Mouse (Mus musculus) naive thymus-derived CD4-positive, alpha-beta T cell, adult 2 months (primary cell): Measurements from ENCODE around the gene Gm10770.
"Not testable (repeated sequence)": the region's sequence is repeated elsewhere in the genome, so short reads cannot be mapped to it uniquely, and the experiment has no call there.

ENCODE experiments used
- DNase-seq: peaks from one replicate; pipeline ENCODE4 v3.0.0-alpha.2; 2011; ENCODE audit warnings: low read depth

The Gm10770 gene

DNA sequence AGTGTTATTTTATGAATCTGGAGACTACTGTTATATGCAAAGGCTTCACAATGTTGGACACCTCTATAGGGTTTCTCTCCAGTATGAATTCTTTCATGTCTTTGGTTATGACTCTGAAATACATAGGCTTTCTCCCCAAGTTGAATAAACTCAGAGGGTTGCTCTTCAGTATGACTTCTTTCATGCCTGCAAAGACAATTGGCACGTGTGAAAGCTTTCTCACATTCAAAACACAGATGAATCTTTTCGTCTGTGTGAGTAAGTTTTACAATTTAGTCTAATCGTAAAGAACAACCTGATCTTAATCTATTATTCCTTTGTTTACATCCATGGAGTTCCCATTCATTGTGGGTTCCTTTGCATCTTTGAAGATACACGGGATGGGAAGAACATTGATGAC, at the start of gene Gm10770:
Gene Gm10770 (minus strand): TSS at position 101 of the 400 bp plus-strand sequence.
- not testable (repeated sequence) for DNase-seq

DNA sequence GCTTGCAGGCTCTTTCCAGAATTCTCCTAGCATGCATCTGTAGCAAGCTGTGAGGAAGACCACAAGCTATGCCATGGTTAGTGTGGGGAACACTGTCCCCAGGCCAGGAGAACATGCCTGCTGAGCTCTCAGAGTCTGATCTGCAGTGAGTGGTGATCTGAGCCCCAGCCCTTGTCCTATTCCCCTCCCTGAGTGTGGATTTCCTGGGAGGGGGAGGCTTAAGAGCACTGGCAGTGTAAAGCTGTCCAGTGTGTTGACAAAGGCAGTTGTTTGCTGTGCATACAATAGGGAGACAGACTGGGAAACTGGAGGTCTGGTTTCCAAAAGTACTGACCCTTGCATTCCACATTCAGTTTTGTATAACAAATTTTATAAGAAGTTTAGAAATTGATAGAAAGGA, 43.8 kb upstream of the Gm10770 start:
- not testable (repeated sequence) for DNase-seq

DNA sequence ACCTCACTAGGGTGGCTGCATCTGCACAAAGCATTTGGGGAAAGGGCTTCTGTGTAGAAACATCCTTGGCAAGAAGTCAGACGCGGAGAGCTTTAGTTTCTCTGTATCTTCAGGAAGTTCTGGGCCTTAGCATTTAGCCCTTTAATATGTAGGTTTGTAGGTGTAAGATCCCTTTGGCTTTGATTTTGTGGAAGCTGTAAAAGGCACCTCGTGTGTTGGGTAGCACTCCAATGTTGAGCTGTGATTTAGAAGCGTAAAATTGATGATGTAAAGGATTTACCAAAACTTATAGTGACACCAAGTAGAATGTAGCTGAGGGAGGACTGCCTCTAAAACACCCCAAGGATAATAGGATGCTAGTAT, 38.9 kb upstream of the Gm10770 start:
- DNase-seq, result not testable (repeated sequence)

DNA sequence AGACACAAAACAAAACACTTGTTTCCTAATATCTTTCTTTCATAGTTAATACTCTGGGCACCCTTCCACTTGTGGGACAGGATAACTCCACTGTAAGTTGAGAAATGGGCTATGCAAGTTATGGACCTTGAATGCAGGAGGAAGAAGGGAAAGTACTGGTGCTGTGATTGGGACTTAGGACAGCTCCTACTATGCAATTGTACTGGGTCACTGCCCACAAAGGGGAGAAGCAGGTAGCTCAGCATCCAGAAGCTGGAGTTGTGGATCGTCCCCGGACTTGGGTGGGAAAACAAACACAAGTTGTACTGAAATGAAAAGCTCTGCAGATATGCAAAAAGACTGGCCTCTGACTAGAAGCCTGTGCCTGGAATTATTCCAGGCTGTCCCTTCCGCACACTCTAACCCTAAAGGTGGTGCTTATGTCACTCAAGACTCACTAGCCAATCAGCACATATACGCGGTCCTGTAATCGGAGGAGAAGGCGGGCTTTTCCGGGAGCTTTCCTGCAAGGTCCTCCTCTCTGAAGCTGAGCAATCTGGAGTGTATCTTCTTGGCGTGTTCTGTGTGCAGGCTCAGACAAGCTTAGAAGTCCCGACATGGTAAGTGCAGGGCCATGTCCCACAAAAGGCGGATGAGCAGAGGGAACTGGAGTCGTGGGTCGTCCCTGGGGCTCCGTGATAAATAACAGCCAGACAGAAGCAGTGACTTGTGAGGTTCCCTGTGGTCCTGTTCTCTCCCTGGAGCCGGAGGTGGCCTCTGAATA, 38.3 kb upstream of the Gm10770 start, which contains the start of gene Zfp937:
Gene Zfp937 (plus strand): TSS at position 474 of the 763 bp plus-strand sequence.
- peak; percentile 14 for DNase-seq

DNA sequence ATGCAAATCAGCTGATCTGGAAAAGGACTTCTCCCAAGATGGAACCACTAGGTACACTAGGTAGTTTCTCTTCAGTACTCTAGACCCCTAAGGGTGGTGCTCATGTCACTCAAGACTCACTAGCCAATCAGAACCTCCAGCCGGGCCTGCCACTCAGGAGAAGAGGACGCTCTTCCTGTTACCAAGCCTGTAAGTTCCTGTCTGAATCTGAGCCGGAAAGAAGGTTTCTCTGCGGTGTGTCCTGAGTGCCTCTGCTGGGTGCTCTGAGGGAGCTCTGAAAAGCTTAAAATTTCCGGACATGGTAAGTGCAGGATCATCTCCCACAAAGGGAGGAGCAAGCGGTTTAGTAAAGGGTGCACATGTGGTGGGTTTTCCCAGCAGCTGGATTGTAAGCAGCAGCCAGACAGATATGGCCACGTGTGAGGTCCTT, 2.1 kb upstream of the Gm10770 start, which contains the start of gene Gm14139:
Gene Gm14139 (plus strand): TSS at position 186 of the 430 bp plus-strand sequence.
- DNase-seq, result not testable (repeated sequence)

DNA sequence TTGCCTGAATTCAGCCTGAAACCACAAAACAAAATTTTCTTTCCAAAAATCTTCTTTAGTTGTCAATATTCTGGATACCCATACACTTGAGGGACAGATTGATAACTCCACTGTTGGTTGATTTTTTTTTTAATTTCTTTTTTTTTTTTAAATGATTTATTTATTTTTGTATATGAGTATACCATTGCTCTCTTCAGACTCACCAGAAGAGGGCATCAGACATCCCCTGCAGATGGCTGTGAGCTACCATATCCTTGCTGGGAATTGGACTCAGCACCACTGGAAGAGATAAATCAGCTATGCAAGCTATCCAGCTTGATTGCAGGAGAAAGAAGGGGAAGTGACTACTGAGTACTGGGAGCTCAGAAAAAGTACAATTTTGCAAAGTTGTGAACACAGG, 1.6 kb upstream of the Gm10770 start:
- not testable (repeated sequence) for DNase-seq

DNA sequence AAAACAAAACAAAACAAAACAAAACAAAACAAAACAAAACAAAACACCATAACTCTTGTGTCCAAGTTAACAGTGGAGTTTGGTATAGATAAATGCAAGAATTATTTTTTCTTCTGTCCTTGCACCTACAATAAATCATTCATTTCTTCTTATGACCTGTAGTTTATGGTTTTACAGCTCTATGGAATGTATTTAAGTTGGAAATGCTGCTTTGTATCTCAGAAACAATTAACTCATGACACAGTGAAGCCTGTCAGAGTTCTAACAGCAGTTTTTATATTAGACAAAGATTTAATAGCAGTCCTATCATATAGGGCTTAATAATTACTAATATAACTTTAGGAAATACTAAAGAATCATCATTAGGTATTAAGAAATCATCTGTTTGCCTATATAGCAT, 5.6 kb downstream of the Gm10770 start:
- no peak for DNase-seq

DNA sequence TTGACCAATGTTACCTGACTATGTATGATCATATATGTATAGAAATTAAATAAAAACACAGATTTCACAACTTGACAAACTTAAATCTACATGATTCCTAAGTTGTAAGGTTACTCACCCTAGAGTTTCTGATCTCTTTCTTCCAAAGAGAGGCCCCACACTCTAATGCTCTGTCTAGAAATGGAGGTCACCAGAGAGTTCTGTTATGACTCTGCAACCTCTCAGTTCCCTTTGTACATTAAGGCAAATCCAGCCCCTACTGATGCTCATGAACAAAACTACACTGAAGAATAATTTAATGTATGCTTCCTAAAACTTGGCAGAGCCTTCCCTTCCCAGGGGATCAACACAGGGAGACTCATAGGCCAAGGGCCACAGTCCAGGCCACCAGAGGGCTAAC, 12.8 kb downstream of the Gm10770 start:
- no peak for DNase-seq

DNA sequence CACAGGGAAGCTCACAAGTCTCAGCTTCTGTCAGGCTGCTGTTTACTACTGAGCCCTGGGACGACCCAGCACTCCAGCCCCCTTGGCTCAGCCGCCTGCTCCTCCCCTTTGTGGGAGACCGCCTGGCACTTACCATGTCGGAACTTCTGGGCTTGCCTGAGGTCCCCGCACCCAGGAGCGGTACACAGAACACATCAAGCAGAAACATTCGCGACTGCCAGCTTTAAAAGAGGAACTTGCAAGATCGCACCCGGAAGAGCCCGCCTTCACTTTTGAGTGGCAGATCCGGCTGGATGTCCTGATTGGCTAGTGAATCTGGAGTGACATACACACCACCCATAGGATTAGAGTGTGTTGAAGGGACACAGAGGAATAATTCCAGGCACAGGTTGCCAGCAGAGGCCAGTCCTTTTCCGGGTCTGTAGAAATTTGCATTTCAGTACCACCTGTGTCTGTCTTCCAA, 43.0 kb downstream of the Gm10770 start, which contains the start of gene Zfp120:
Gene Zfp120 (minus strand): TSS at position 274 of the 463 bp plus-strand sequence.
- DNase-seq, result peak; percentile 90

DNA sequence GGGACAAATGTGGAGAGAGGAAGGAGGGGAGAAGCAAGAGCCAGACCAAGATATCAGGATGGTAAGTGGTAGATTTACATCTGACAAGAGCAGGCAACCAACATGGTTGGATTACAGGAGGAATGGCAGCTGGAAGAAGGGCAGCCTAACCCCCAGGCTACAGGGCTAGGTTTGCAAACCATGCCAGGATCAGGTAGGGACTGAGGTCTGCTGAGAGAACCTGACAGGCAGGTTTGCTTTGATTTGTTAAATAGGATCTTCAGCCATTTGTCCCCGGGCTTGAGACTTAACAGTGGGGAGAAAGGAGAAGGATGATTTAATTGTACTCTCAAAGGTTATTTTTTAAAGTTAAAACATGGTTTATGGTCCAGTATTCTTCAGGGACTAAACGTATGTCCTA, 46.7 kb downstream of the Gm10770 start:
- DNase-seq, result no peak

DNA sequence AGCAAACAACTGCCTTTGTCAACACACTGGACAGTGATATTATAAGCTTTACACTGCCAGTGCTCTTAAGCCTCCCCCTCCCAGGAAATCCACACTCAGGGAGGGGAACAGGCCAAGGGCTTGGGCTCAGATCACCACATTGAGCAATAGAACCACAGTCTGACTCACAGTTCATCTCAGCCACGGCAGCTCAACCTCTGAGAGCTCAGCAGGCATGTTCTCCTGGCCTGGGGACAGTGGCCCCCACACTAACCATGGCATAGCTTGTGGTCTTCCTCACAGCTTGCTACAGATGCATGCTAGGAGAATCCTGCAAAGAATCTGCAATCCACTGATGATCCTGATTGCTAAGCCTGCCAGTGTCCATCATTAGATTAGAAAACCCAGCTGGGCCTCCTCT, 47.5 kb downstream of the Gm10770 start:
- DNase-seq, result not testable (repeated sequence)
